Mouse (Mus musculus): ENCODE data around the gene Tbcd.
A peak's percentile ranks its signal among the peaks of the same experiment; 100 is the strongest.

The Tbcd gene

GRCm38 (mm10) chr11:121451753-121452635 lies at the start of gene Tbcd:
Gene Tbcd, plus strand, starts transcription at chr11:121451949.
- peak; percentile 97 for DNase-seq

GRCm38 (mm10) chr11:121407366-121408155 lies 44.2 kb upstream of the Tbcd start:
- no peak for DNase-seq

GRCm38 (mm10) chr11:121414762-121415161 lies 37.0 kb upstream of the Tbcd start:
- DNase-seq: no peak

GRCm38 (mm10) chr11:121415351-121415750 lies 36.4 kb upstream of the Tbcd start:
- no peak for DNase-seq

- DNase-seq: no peak
These were observed 33.8 kb upstream of the Tbcd start for GRCm38 (mm10) chr11:121417971-121418370.

- DNase-seq: no peak
These were observed 32.8 kb upstream of the Tbcd start for GRCm38 (mm10) chr11:121418932-121419331.

GRCm38 (mm10) chr11:121420379-121420778 lies 31.4 kb upstream of the Tbcd start:
- no peak for DNase-seq

GRCm38 (mm10) chr11:121420830-121421552 lies 30.8 kb upstream of the Tbcd start, which contains the start of gene Fn3krp:
Gene Fn3krp, plus strand, starts transcription at chr11:121421401.
- peak; percentile 100 for DNase-seq

GRCm38 (mm10) chr11:121421553-121422173 lies 30.1 kb upstream of the Tbcd start:
- no peak for DNase-seq

- DNase-seq: no peak
These were observed 18.4 kb upstream of the Tbcd start for GRCm38 (mm10) chr11:121433397-121433796.

GRCm38 (mm10) chr11:121434156-121435155 lies 17.3 kb upstream of the Tbcd start, which contains the start of gene Fn3k:
Gene Fn3k, plus strand, starts transcription at chr11:121434913.
- DNase-seq: peak; percentile 99

GRCm38 (mm10) chr11:121437236-121437635 lies 14.5 kb upstream of the Tbcd start:
- DNase-seq: no peak

- DNase-seq: no peak
These were observed 12.0 kb upstream of the Tbcd start for GRCm38 (mm10) chr11:121439686-121440292.

GRCm38 (mm10) chr11:121441653-121442052 lies 10.1 kb upstream of the Tbcd start:
- no peak for DNase-seq

- no peak for DNase-seq
These were observed 9.7 kb upstream of the Tbcd start for GRCm38 (mm10) chr11:121442076-121442475.

- DNase-seq: peak; percentile 57
These were observed 478 bp upstream of the Tbcd start for GRCm38 (mm10) chr11:121451216-121451726.

- DNase-seq: no peak
These were observed 6.1 kb downstream of the Tbcd start for GRCm38 (mm10) chr11:121457874-121458273.

GRCm38 (mm10) chr11:121467408-121467807 lies 15.7 kb downstream of the Tbcd start:
- DNase-seq: no peak

GRCm38 (mm10) chr11:121474831-121475230 lies 23.1 kb downstream of the Tbcd start:
- no peak for DNase-seq

- DNase-seq: peak; percentile 90
These were observed 24.1 kb downstream of the Tbcd start for GRCm38 (mm10) chr11:121475699-121476415.
